ENCODE assay signal across 9 mouse cellular contexts in the genomic region with DNA sequence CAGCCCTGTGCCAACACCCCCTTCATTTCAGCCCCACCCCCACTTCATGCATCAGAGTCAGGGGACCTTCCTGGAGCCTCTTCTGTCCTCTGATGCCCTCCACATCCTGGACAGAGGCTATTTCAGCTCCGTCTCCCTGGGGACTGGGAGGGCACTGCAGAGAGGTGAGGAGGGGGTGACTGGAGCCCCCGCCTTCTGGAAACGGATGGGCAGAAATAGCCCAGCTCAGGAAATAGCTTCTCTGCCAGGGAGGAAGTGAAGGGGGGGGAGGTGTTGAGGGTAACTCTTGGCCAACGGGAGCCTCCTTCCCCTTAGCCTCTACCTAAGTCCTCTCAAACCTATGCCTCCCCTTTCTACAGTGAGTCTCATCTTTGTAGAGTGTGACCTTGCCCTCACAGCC. TPM values are rescaled to one million over a fixed set of nuclear protein-coding genes. Genes with fewer than 3 reads are reported as not detected.
A peak's percentile ranks its signal among the peaks of the same experiment; 100 is the strongest.
DNase-seq lines count a peak whose midpoint lies in the region; ATAC-seq and TF ChIP-seq lines count a peak whose summit lies in the region.
"Had no signal": no experiment of that assay in that cellular context is flagged by ENCODE, and none has a peak within 500 bp of the region (broad histone marks: within the 10 kb centered on the region; RNA-seq: fewer than 3 reads in every experiment).

No protein-coding gene starts in this region.

- H3K27me3 ChIP-seq in spleen, adult 2 months (ENCODE audit: control insufficient read depth, insufficient read depth, low read length) = peaks cover 2% of the 10 kb centered on the region
- peaks cover 33% of the 10 kb centered on the region for H3K27me3 ChIP-seq in liver, embryonic 16.5 days (ENCODE audit: control insufficient read depth, insufficient read depth, low read depth, low read length)
- peaks cover 44% of the 10 kb centered on the region for H3K27me3 ChIP-seq in forebrain, postnatal 0 days (ENCODE audit: insufficient read depth, low read length)

- DNase-seq in spleen, adult 2 months (ENCODE audit: low read depth in 1 of 2, low spot score in 2 of 2) = peak in 1 of 2 experiments; percentile 33
- DNase-seq in spleen, adult 12 weeks (ENCODE audit: low spot score) = no peak
- DNase-seq in kidney, adult 8-10 months = peak; percentile 58 to 75
- DNase-seq in forebrain, postnatal 0 days = no peak
- DNase-seq in thymus, postnatal 4 days = no peak
- no peak for DNase-seq in cerebellum, postnatal 25 days

- peak overlapping the region; percentile 18; the same call in 1 of the 2 replicates for H3K27ac ChIP-seq in spleen, adult 2 months (ENCODE audit: insufficient read depth, low read length)
- no peak overlapping the region; the same call in 1 of the 2 replicates for H3K27ac ChIP-seq in liver, embryonic 16.5 days (ENCODE audit: low read length)
- H3K27ac ChIP-seq in forebrain, postnatal 0 days (ENCODE audit: low read depth, low read length) = no peak overlapping the region
- H3K27ac ChIP-seq: neural tube, embryonic 13.5 days had no signal

- no peaks in the 10 kb centered on the region for H3K36me3 ChIP-seq in spleen, adult 2 months (ENCODE audit: control insufficient read depth, insufficient read depth, low read length)
- H3K36me3 ChIP-seq in liver, embryonic 16.5 days (ENCODE audit: control insufficient read depth, insufficient read depth) = no peaks in the 10 kb centered on the region
- no peaks in the 10 kb centered on the region for H3K36me3 ChIP-seq in forebrain, postnatal 0 days (ENCODE audit: insufficient read depth)
- H3K36me3 ChIP-seq: neural tube, embryonic 13.5 days had no signal

- H3K9ac ChIP-seq in liver, embryonic 16.5 days (ENCODE audit: low read depth, low read length) = no peak overlapping the region
- no peak overlapping the region for H3K9ac ChIP-seq in forebrain, postnatal 0 days
- H3K9ac ChIP-seq: neural tube, embryonic 13.5 days had no signal

- peaks cover 27% of the 10 kb centered on the region for H3K4me1 ChIP-seq in spleen, adult 2 months (ENCODE audit: control insufficient read depth, insufficient read depth, insufficient read length)
- peaks cover 3% of the 10 kb centered on the region; the same call in 1 of the 2 replicates for H3K4me1 ChIP-seq in liver, embryonic 16.5 days (ENCODE audit: control insufficient read depth, low read depth, low read length)
- H3K4me1 ChIP-seq in forebrain, postnatal 0 days (ENCODE audit: insufficient read depth) = no peaks in the 10 kb centered on the region

- H3K9me3 ChIP-seq in liver, embryonic 16.5 days (replicated peaks; ENCODE audit: control insufficient read depth, low read length) = no peaks in the 10 kb centered on the region
- no peaks in the 10 kb centered on the region for H3K9me3 ChIP-seq in forebrain, postnatal 0 days (ENCODE audit: low read length)
- H3K9me3 ChIP-seq: neural tube, embryonic 13.5 days had no signal

- TF ChIP-seq CTCF in spleen, adult 2 months (IDR thresholded peaks at IDR 0.05; ENCODE audit: extremely low read depth, insufficient read depth, insufficient read length, insufficient replicate concordance) = no peak
- no peak for TF ChIP-seq CTCF in forebrain, postnatal 0 days (IDR thresholded peaks at IDR 0.05; ENCODE audit: low read depth)

- no peak overlapping the region for H3K4me2 ChIP-seq in liver, embryonic 16.5 days (ENCODE audit: low read depth, low read length)
- H3K4me2 ChIP-seq in forebrain, postnatal 0 days (ENCODE audit: low read depth) = no peak overlapping the region
- H3K4me2 ChIP-seq: neural tube, embryonic 13.5 days had no signal

- H3K4me3 ChIP-seq in spleen, adult 2 months (ENCODE audit: extremely low read depth, insufficient read depth, insufficient read length) = peak overlapping the region; percentile 0; the same call in 1 of the 2 replicates
- H3K4me3 ChIP-seq in liver, embryonic 16.5 days (ENCODE audit: low read depth, low read length) = no peak overlapping the region
- H3K4me3 ChIP-seq in forebrain, postnatal 0 days (ENCODE audit: low read depth, low read length) = no peak overlapping the region
- H3K4me3 ChIP-seq: neural tube, embryonic 13.5 days had no signal

- no peak for TF ChIP-seq POLR2A in spleen, adult 2 months (IDR thresholded peaks at IDR 0.05; ENCODE audit: low read depth, low read length)

- 0% methylated on average over 4 of the region's 4 CpGs for WGBS in spleen, adult 2 months
- WGBS in liver, embryonic 16.5 days (ENCODE audit: insufficient replicate concordance) = 15% methylated on average over 4 of the region's 4 CpGs
- WGBS in forebrain, postnatal 0 days = 40% methylated on average over 4 of the region's 4 CpGs

- peak; percentile 36; the same call in 1 of the 2 replicates for ATAC-seq in liver, embryonic 16.5 days (ENCODE audit: low read depth)
- no peak for ATAC-seq in forebrain, postnatal 0 days

RNA-seq across cellular contexts. Expression of gene Exoc3l2, which starts 9.3 kb away (rescaled TPM):
- polyA plus RNA-seq in spleen, adult 2 months (2012; rRNA removed) = 7.1 and 7.7 TPM in 2 replicates
- 0.54 and 0.55 TPM in 2 replicates for polyA plus RNA-seq in liver, embryonic 16.5 days (2015; fragmentation: Nextera tagmentation; extraction: Ambion mirVana)
- total RNA-seq in forebrain, postnatal 0 days (2014; rRNA removed) = 0.14 and 0.23 TPM in 2 replicates
- 0.36 and 0.38 TPM in 2 replicates for polyA plus RNA-seq in forebrain, postnatal 0 days (2015; fragmentation: Nextera tagmentation; extraction: Ambion mirVana)

RNA-seq across cellular contexts. Expression of gene Mark4, which starts 13.8 kb away (rescaled TPM):
- 14.6 and 23.4 TPM in 2 replicates for polyA plus RNA-seq in spleen, adult 2 months (2012; rRNA removed)
- 0.99 and 1.3 TPM in 2 replicates for polyA plus RNA-seq in liver, embryonic 16.5 days (2015; fragmentation: Nextera tagmentation; extraction: Ambion mirVana)
- total RNA-seq in forebrain, postnatal 0 days (2014; rRNA removed) = 46.7 and 47.1 TPM in 2 replicates
- polyA plus RNA-seq in forebrain, postnatal 0 days (2015; fragmentation: Nextera tagmentation; extraction: Ambion mirVana) = 16.1 and 21.0 TPM in 2 replicates

RNA-seq across cellular contexts. Expression of gene Bloc1s3, which starts 35.8 kb away (rescaled TPM):
- 8.8 and 13.9 TPM in 2 replicates for polyA plus RNA-seq in spleen, adult 2 months (2012; rRNA removed)
- polyA plus RNA-seq in liver, embryonic 16.5 days (2015; fragmentation: Nextera tagmentation; extraction: Ambion mirVana) = 0.65 and 0.72 TPM in 2 replicates
- 17.3 and 17.8 TPM in 2 replicates for total RNA-seq in forebrain, postnatal 0 days (2014; rRNA removed)
- 4.5 and 5.1 TPM in 2 replicates for polyA plus RNA-seq in forebrain, postnatal 0 days (2015; fragmentation: Nextera tagmentation; extraction: Ambion mirVana)

RNA-seq across cellular contexts. Expression of gene Trappc6a, which starts 35.8 kb away (rescaled TPM):
- 54.4 and 75.5 TPM in 2 replicates for polyA plus RNA-seq in spleen, adult 2 months (2012; rRNA removed)
- 37.2 and 37.4 TPM in 2 replicates for polyA plus RNA-seq in liver, embryonic 16.5 days (2015; fragmentation: Nextera tagmentation; extraction: Ambion mirVana)
- 28.5 and 28.8 TPM in 2 replicates for total RNA-seq in forebrain, postnatal 0 days (2014; rRNA removed)
- 38.7 and 38.8 TPM in 2 replicates for polyA plus RNA-seq in forebrain, postnatal 0 days (2015; fragmentation: Nextera tagmentation; extraction: Ambion mirVana)

RNA-seq across cellular contexts. Expression of gene Nkpd1, which starts 45.2 kb away (rescaled TPM):
- 2.2 and 2.3 TPM in 2 replicates for polyA plus RNA-seq in spleen, adult 2 months (2012; rRNA removed)
- not detected in 2 replicates for polyA plus RNA-seq in liver, embryonic 16.5 days (2015; fragmentation: Nextera tagmentation; extraction: Ambion mirVana)
- 2.0 and 3.4 TPM in 2 replicates for total RNA-seq in forebrain, postnatal 0 days (2014; rRNA removed)
- 1.1 and 2.3 TPM in 2 replicates for polyA plus RNA-seq in forebrain, postnatal 0 days (2015; fragmentation: Nextera tagmentation; extraction: Ambion mirVana)
- total RNA-seq: gastrocnemius, adult 8-10 months had no signal

Comparison
In these comparisons a context has a peak if more than half of its experiments do, and no peak if none do; other contexts are left out.
1. DNase-seq: peak in kidney, adult 8-10 months (2 of 2); none in spleen, adult 12 weeks (single experiment), forebrain, postnatal 0 days (single experiment), thymus, postnatal 4 days (single experiment) and cerebellum, postnatal 25 days (0 of 2).